Mouse (Mus musculus) embryonic facial prominence, embryonic 11.5 days (tissue): ENCODE measurements around the gene Zc3h13. TPM values are rescaled to one million over a fixed set of nuclear protein-coding genes. Genes with fewer than 3 reads are reported as not detected.

ENCODE experiments used
- ATAC-seq: fragments of 200-750 bp; cut with Nextera tagmentation; replicated peaks from 2 replicates; pipeline ENCODE4 v1.8.0; 2017; ENCODE audit warnings: low read depth; ENCODE audit not compliant: insufficient number of reproducible peaks, low FRiP score, low TSS enrichment
- DNase-seq: peaks from one replicate; pipeline ENCODE4 v3.0.0-alpha.2; 2015; ENCODE audit warnings: low spot score
- H3K27ac ChIP-seq: fragments of 300-500 bp; sonication (generic); replicated peaks from 2 replicates; pipeline ENCODE4 v1.5.1; 2014; ENCODE audit warnings: mild to moderate bottlenecking, low read depth, low read length, control low read depth
- H3K27me3 ChIP-seq: fragments of 300-500 bp; sonication (generic); 2 replicates; pipeline ENCODE4 v1.6.1; 2014; ENCODE audit warnings: mild to moderate bottlenecking, low read length, moderate library complexity, mixed read lengths; ENCODE audit not compliant: control insufficient read depth, insufficient read depth
- H3K36me3 ChIP-seq: fragments of 300-500 bp; sonication (generic); replicated peaks from 2 replicates; pipeline ENCODE4 v1.6.1; 2014; ENCODE audit warnings: low read depth, mild to moderate bottlenecking, low read length, moderate library complexity, mixed read lengths; ENCODE audit not compliant: control insufficient read depth, insufficient read depth
- H3K4me1 ChIP-seq: fragments of 300-500 bp; sonication (generic); 2 replicates; pipeline ENCODE4 v1.6.1; 2014; ENCODE audit warnings: low read length, mixed read lengths; ENCODE audit not compliant: control insufficient read depth, insufficient read depth
- H3K4me2 ChIP-seq: fragments of 300-500 bp; sonication (generic); 2 replicates; pipeline ENCODE4 v1.6.1; 2014; ENCODE audit warnings: low read depth, mild to moderate bottlenecking, control low read depth, low read length, moderate library complexity
- H3K4me3 ChIP-seq: fragments of 300-500 bp; sonication (generic); 2 replicates; pipeline ENCODE4 v1.5.1; 2014; ENCODE audit warnings: low read depth, low read length, control low read depth
- H3K9ac ChIP-seq: fragments of 300-500 bp; sonication (generic); replicated peaks from 2 replicates; pipeline ENCODE4 v1.6.1; 2014; ENCODE audit warnings: mild to moderate bottlenecking, control low read depth, low read length
- H3K9me3 ChIP-seq: fragments of 300-500 bp; sonication (generic); replicated peaks from 2 replicates; pipeline ENCODE4 v1.6.1; 2016; ENCODE audit warnings: mild to moderate bottlenecking, low read length, inconsistent platforms, mixed read lengths; ENCODE audit not compliant: control insufficient read depth
- WGBS: fragments of 180-500 bp; shearing (Covaris S2); extraction: QIAGEN DNeasy Blood & Tissue Kit; methylation state at CpG from one replicate; pipeline ENCODE4 v1.1.7; 2014; 5-methylcytosine and 5-hydroxymethylcytosine counted together
- polyA plus RNA-seq: library from polyadenylated mRNA; unstranded; fragments of >200 nt; fragmentation: Nextera tagmentation; extraction: Ambion mirVana; gene quantifications from 2 replicates; pipeline ENCODE4 v1.2.1, GENCODE M21; 2014

Gene Zc3h13
- polyA plus RNA-seq, result 31.1 and 38.6 TPM in 2 replicates

- Histone ChIP-seq H3K9ac (peak within 1 kb of the TSS; percentile 94), H3K36me3 (no peaks in the 10 kb centered on the region), H3K9me3 (no peaks in the 10 kb centered on the region), H3K4me3 (peak within 1 kb of the TSS; percentile 98), H3K27me3 (no peaks in the 10 kb centered on the region), H3K27ac (peak within 1 kb of the TSS; percentile 52; the same call in 1 of the 2 replicates), H3K4me1 (no peaks in the 10 kb centered on the region), H3K4me2 (peak within 1 kb of the TSS; percentile 66)
- ATAC-seq (peak; percentile 96), DNase-seq (peak; percentile 94)
- WGBS, result under 1% methylated on average over 61 of the region's 61 CpGs
Measured at GRCm38 (mm10) chr14:75284193-75284915, at the start of gene Zc3h13. Gene Zc3h13 (plus strand): TSS chr14:75284373.

GRCm38 (mm10) chr14:75235552-75235951 lies 48.6 kb upstream of the Zc3h13 start:
- no peak overlapping the region for H3K4me2 ChIP-seq
- ATAC-seq (no peak), DNase-seq (no peak)
- no peaks in the 10 kb centered on the region for H3K9me3 ChIP-seq
- no peak overlapping the region for H3K27ac ChIP-seq
- no peaks in the 10 kb centered on the region for H3K27me3 ChIP-seq
- H3K36me3 ChIP-seq, result no peaks in the 10 kb centered on the region
- H3K4me1 ChIP-seq, result no peaks in the 10 kb centered on the region
- H3K9ac ChIP-seq, result no peak overlapping the region
- no peak overlapping the region for H3K4me3 ChIP-seq
- 86% methylated on average over 8 of the region's 8 CpGs for WGBS

- Histone ChIP-seq H3K27me3 (no peaks in the 10 kb centered on the region), H3K9me3 (no peaks in the 10 kb centered on the region), H3K27ac (no peak overlapping the region), H3K4me2 (no peak overlapping the region), H3K4me1 (no peaks in the 10 kb centered on the region), H3K9ac (no peak overlapping the region), H3K36me3 (no peaks in the 10 kb centered on the region), H3K4me3 (no peak overlapping the region)
- 53% methylated on average over 9 of the region's 9 CpGs for WGBS
- ATAC-seq (peak; percentile 67), DNase-seq (peak; percentile 50)
Measured at GRCm38 (mm10) chr14:75235955-75236635, 48.1 kb upstream of the Zc3h13 start.

GRCm38 (mm10) chr14:75236636-75237003 lies 47.6 kb upstream of the Zc3h13 start:
- no peaks in the 10 kb centered on the region for H3K27me3 ChIP-seq

GRCm38 (mm10) chr14:75237096-75237495 lies 47.1 kb upstream of the Zc3h13 start:
- WGBS, result 85% methylated on average over 8 of the region's 8 CpGs
- no peak for DNase-seq
- H3K4me2 ChIP-seq, result no peak overlapping the region
- H3K27me3 ChIP-seq, result no peaks in the 10 kb centered on the region
- ATAC-seq, result no peak
- no peaks in the 10 kb centered on the region for H3K9me3 ChIP-seq
- no peak overlapping the region for H3K9ac ChIP-seq
- no peak overlapping the region for H3K27ac ChIP-seq
- H3K36me3 ChIP-seq, result no peaks in the 10 kb centered on the region
- no peak overlapping the region for H3K4me3 ChIP-seq
- H3K4me1 ChIP-seq, result no peaks in the 10 kb centered on the region

More at GRCm38 (mm10) chr14:75236636-75237003, 47.6 kb upstream of the Zc3h13 start:
- Histone ChIP-seq H3K36me3 (no peaks in the 10 kb centered on the region), H3K9me3 (no peaks in the 10 kb centered on the region), H3K4me2 (no peak overlapping the region), H3K4me1 (no peaks in the 10 kb centered on the region), H3K27ac (no peak overlapping the region), H3K9ac (no peak overlapping the region), H3K4me3 (no peak overlapping the region)
- DNase-seq (no peak), ATAC-seq (no peak)
- WGBS, result 85% methylated on average over 4 of the region's 4 CpGs

- Histone ChIP-seq H3K27ac (no peak overlapping the region), H3K27me3 (no peaks in the 10 kb centered on the region), H3K4me3 (no peak overlapping the region), H3K9me3 (no peaks in the 10 kb centered on the region), H3K4me2 (no peak overlapping the region), H3K9ac (no peak overlapping the region), H3K4me1 (no peaks in the 10 kb centered on the region), H3K36me3 (no peaks in the 10 kb centered on the region)
- DNase-seq (no peak), ATAC-seq (no peak)
- 86% methylated on average over 6 of the region's 6 CpGs for WGBS
Measured at GRCm38 (mm10) chr14:75238054-75238692, 46.0 kb upstream of the Zc3h13 start.

- 86% methylated on average over 5 of the region's 5 CpGs for WGBS
- DNase-seq (no peak), ATAC-seq (no peak)
- Histone ChIP-seq H3K27ac (no peak within 1 kb of the TSS), H3K4me1 (no peaks in the 10 kb centered on the region), H3K36me3 (no peaks in the 10 kb centered on the region), H3K9me3 (no peaks in the 10 kb centered on the region), H3K9ac (no peak within 1 kb of the TSS), H3K4me3 (no peak within 1 kb of the TSS), H3K4me2 (no peak within 1 kb of the TSS), H3K27me3 (no peaks in the 10 kb centered on the region)
Measured at GRCm38 (mm10) chr14:75242087-75242486, 42.1 kb upstream of the Zc3h13 start, which contains the start of gene Cpb2. Gene Cpb2 (plus strand): TSS chr14:75242287.
